Mouse (Mus musculus) frontal cortex, adult 2 months (tissue): ENCODE results near the gene Cst6. TPM values are rescaled to one million over a fixed set of nuclear protein-coding genes. Genes with fewer than 3 reads are reported as not detected.

Experiments
- DNase-seq, 2 experiments: peaks; one replicate each; pipeline ENCODE4 v3.0.0; 2022; ENCODE audit warnings: low spot score in 1 of 2; ENCODE audit errors: extremely low spot score in 1 of 2
- polyA plus RNA-seq: library from polyadenylated mRNA; depleted of rRNA; stranded (reverse); fragments of >200 nt; gene quantifications from 2 replicates; pipeline ENCODE4 v1.2.3, GENCODE M21; 2012; rRNA removed

Gene Cst6
- polyA plus RNA-seq, 1 experiment = 9.6 TPM

GRCm38 (mm10) chr19:5294972-5295735, 54.2 kb downstream of the Cst6 start, which contains the start of gene Sf3b2:
Sf3b2 (minus strand) TSS chr19:5295455.
- DNase-seq = peak; percentile 98 to 100

Other genes starting within 250 kb of the Cst6 start
- gene Rab1b, start 242.5 kb downstream of the Cst6 start, polyA plus RNA-seq = 190 and 208 TPM in 2 replicates
- 183 and 187 TPM in 2 replicates for gene Klc2, start 231.0 kb downstream of the Cst6 start, polyA plus RNA-seq
- gene Pacs1, start 76.5 kb downstream of the Cst6 start, polyA plus RNA-seq = 43.3 and 47.3 TPM in 2 replicates
- gene Sf3b2, start 54.1 kb downstream of the Cst6 start, polyA plus RNA-seq = 168 and 172 TPM in 2 replicates
- 61.5 and 70.3 TPM in 2 replicates for gene Gal3st3, start 51.2 kb downstream of the Cst6 start, polyA plus RNA-seq
- not detected in 2 replicates for gene Catsper1, start 13.8 kb downstream of the Cst6 start, polyA plus RNA-seq
- 25.4 and 27.0 TPM in 2 replicates for gene Eif1ad, start 17.2 kb upstream of the Cst6 start, polyA plus RNA-seq
- 95.2 and 99.8 TPM in 2 replicates for gene Banf1, start 17.6 kb upstream of the Cst6 start, polyA plus RNA-seq
- gene Sart1, start 39.1 kb upstream of the Cst6 start, polyA plus RNA-seq = 70.5 and 85.4 TPM in 2 replicates
- gene Tsga10ip, start 53.0 kb upstream of the Cst6 start, polyA plus RNA-seq = not detected in 2 replicates
- gene Drap1, start 75.4 kb upstream of the Cst6 start, polyA plus RNA-seq = 305 and 342 TPM in 2 replicates
- gene AI837181, start 75.6 kb upstream of the Cst6 start, polyA plus RNA-seq = 94.3 and 95.0 TPM in 2 replicates
- gene Fosl1, start 98.0 kb upstream of the Cst6 start, polyA plus RNA-seq = 0.06 and 0.19 TPM in 2 replicates
- gene Ccdc85b, start 108.3 kb upstream of the Cst6 start, polyA plus RNA-seq = 22.4 and 24.7 TPM in 2 replicates
- gene Fibp, start 111.0 kb upstream of the Cst6 start, polyA plus RNA-seq = 130 and 142 TPM in 2 replicates
- gene Ctsw, start 118.9 kb upstream of the Cst6 start, polyA plus RNA-seq = 0.38 and 0.40 TPM in 2 replicates
- 36.5 and 37.4 TPM in 2 replicates for gene Efemp2, start 124.4 kb upstream of the Cst6 start, polyA plus RNA-seq
- gene Mus81, start 138.8 kb upstream of the Cst6 start, polyA plus RNA-seq = 42.4 TPM in 2 replicates
- gene Cfl1, start 140.9 kb upstream of the Cst6 start, polyA plus RNA-seq = 1,335 and 1,444 TPM in 2 replicates
- 5.4 and 5.9 TPM in 2 replicates for gene 1700020D05Rik, start 154.2 kb upstream of the Cst6 start, polyA plus RNA-seq
- 152 and 164 TPM in 2 replicates for gene Snx32, start 161.0 kb upstream of the Cst6 start, polyA plus RNA-seq
- 0.04 TPM in 2 replicates for gene Ovol1, start 211.1 kb upstream of the Cst6 start, polyA plus RNA-seq
- 2.5 and 2.8 TPM in 2 replicates for gene Ap5b1, start 218.5 kb upstream of the Cst6 start, polyA plus RNA-seq